Mouse (Mus musculus): ENCODE results near the gene Ccne1.

GRCm38 (mm10) chr7:38151706-38152312, 44.5 kb upstream of the Ccne1 start:
- no peak for TF ChIP-seq CHD2 (IDR thresholded peaks at IDR 0.05; ENCODE audit: low read depth, low read length)
- TF ChIP-seq ZNF384 (IDR thresholded peaks at IDR 0.05; ENCODE audit: low read depth, low read length): no peak
- no peak for TF ChIP-seq ZC3H11A (IDR thresholded peaks at IDR 0.05; ENCODE audit: borderline replicate concordance, low read depth, low read length)

Data from ES-E14 (cell line).